Comparison of ENCODE assay signal across 17 mouse cellular contexts in genomic region chr16:13921781-13922180, GRCm38 (mm10). TPM values are rescaled to one million over a fixed set of nuclear protein-coding genes. Genes with fewer than 3 reads are reported as not detected.
DNase-seq lines count a peak whose midpoint lies in the region; ATAC-seq and TF ChIP-seq lines count a peak whose summit lies in the region.
"Had no signal": no experiment of that assay in that cellular context is flagged by ENCODE, and none has a peak within 500 bp of the region (broad histone marks: within the 10 kb centered on the region; RNA-seq: fewer than 3 reads in every experiment).

No protein-coding gene starts in this region.

- H3K27ac ChIP-seq in kidney, adult 2 months (ENCODE audit: insufficient read depth, low read depth, low read length) = peak overlapping the region; percentile 87
- H3K27ac ChIP-seq in hindbrain, embryonic 16.5 days (ENCODE audit: low read depth, low read length) = no peak overlapping the region
- H3K27ac ChIP-seq: embryonic facial prominence, embryonic 10.5 days; embryonic facial prominence, embryonic 12.5 days; forebrain, embryonic 13.5 days; forebrain, embryonic 15.5 days had no signal

- H3K9me3 ChIP-seq in hindbrain, embryonic 16.5 days (ENCODE audit: control insufficient read depth, low read length) = peaks cover 2% of the 10 kb centered on the region; the same call in 1 of the 2 replicates
- H3K9me3 ChIP-seq: embryonic facial prominence, embryonic 10.5 days; forebrain, embryonic 13.5 days; forebrain, embryonic 15.5 days had no signal

- no peak for ATAC-seq in hindbrain, embryonic 16.5 days
- ATAC-seq: forebrain, embryonic 13.5 days; forebrain, embryonic 15.5 days; forebrain, postnatal 0 days had no signal

- H3K9ac ChIP-seq in hindbrain, embryonic 16.5 days (ENCODE audit: low read depth, low read length) = no peak overlapping the region
- H3K9ac ChIP-seq: embryonic facial prominence, embryonic 12.5 days; forebrain, embryonic 13.5 days; forebrain, embryonic 15.5 days; forebrain, postnatal 0 days had no signal

- H3K27me3 ChIP-seq in kidney, adult 2 months (replicated peaks; ENCODE audit: control insufficient read depth, insufficient read depth, low read length) = no peaks in the 10 kb centered on the region
- H3K27me3 ChIP-seq in hindbrain, embryonic 16.5 days (replicated peaks; ENCODE audit: control insufficient read depth, insufficient read depth, low read length) = no peaks in the 10 kb centered on the region
- H3K27me3 ChIP-seq: embryonic facial prominence, embryonic 12.5 days; forebrain, embryonic 13.5 days; forebrain, embryonic 15.5 days had no signal

- 0 out of 2 replicates have a peak, but pooled peaks cover 5% of the 10 kb centered on the region for H3K4me1 ChIP-seq in kidney, adult 2 months (ENCODE audit: control insufficient read depth, insufficient read depth, low read length)
- no peaks in the 10 kb centered on the region for H3K4me1 ChIP-seq in hindbrain, embryonic 16.5 days (ENCODE audit: control insufficient read depth, insufficient read depth, low read depth, low read length)
- H3K4me1 ChIP-seq: embryonic facial prominence, embryonic 10.5 days; embryonic facial prominence, embryonic 12.5 days; forebrain, embryonic 13.5 days; forebrain, embryonic 15.5 days had no signal

- H3K4me2 ChIP-seq in hindbrain, embryonic 16.5 days (ENCODE audit: low read length) = no peak overlapping the region
- H3K4me2 ChIP-seq: embryonic facial prominence, embryonic 12.5 days; forebrain, embryonic 13.5 days; forebrain, embryonic 15.5 days had no signal

- H3K4me3 ChIP-seq in kidney, adult 2 months (ENCODE audit: insufficient read depth, low read depth, low read length) = no peak overlapping the region
- no peak overlapping the region for H3K4me3 ChIP-seq in hindbrain, embryonic 16.5 days (ENCODE audit: low read length)
- H3K4me3 ChIP-seq: embryonic facial prominence, embryonic 10.5 days; embryonic facial prominence, embryonic 12.5 days; forebrain, embryonic 13.5 days; forebrain, embryonic 15.5 days had no signal

- no peak for DNase-seq in kidney, adult 2 months
- no peak for DNase-seq in kidney, postnatal 14 days
- DNase-seq in ES-CJ7 (ENCODE audit: low read depth, low spot score) (peak; percentile 35), ZHBTc4 (ENCODE audit: low read depth, low spot score) (peak; percentile 63)
- no peak for DNase-seq in urinary bladder, adult 18-20 months (ENCODE audit: low spot score in 2 of 2)
- DNase-seq in layer of hippocampus, postnatal 14 days (ENCODE audit: low spot score in 2 of 2) = no peak
- DNase-seq: cerebellum, adult 11-12 months; cerebellum, adult 2 months; cerebellum, adult 9-10 months; cerebellum, postnatal 10 days; cerebellum, postnatal 25 days; forebrain, postnatal 0 days had no signal

- no peaks in the 10 kb centered on the region for H3K36me3 ChIP-seq in kidney, adult 2 months (ENCODE audit: control insufficient read depth, insufficient read depth, low read length)
- no peaks in the 10 kb centered on the region for H3K36me3 ChIP-seq in hindbrain, embryonic 16.5 days (ENCODE audit: control insufficient read depth, insufficient read depth, low read length)
- H3K36me3 ChIP-seq: embryonic facial prominence, embryonic 12.5 days; forebrain, embryonic 15.5 days had no signal

- WGBS in kidney, adult 2 months = 97% methylated on average over 7 of the region's 7 CpGs
- WGBS in hindbrain, embryonic 16.5 days = 96% methylated on average over 7 of the region's 7 CpGs

- no peak for TF ChIP-seq CTCF in kidney, adult 2 months (conservative IDR thresholded peaks at IDR 0.05; ENCODE audit: insufficient read depth, insufficient read length, low read depth, low read length)

- TF ChIP-seq POLR2A in kidney, adult 2 months (IDR thresholded peaks at IDR 0.05; ENCODE audit: low read depth, low read length) = no peak

RNA-seq across cellular contexts. Expression of gene Mpv17l, which starts 18.8 kb away (rescaled TPM):
- polyA plus RNA-seq in kidney, adult 2 months (2012; rRNA removed) = 363 and 893 TPM in 2 replicates
- 39.3 and 46.2 TPM in 2 replicates for polyA plus RNA-seq in hindbrain, embryonic 16.5 days (2015; fragmentation: Nextera tagmentation; extraction: Ambion mirVana)
- total RNA-seq in layer of hippocampus, postnatal 14 days (2021) = 10 to 100 TPM; 75.7 to 78.4 TPM

RNA-seq across cellular contexts. Expression of gene Pdxdc1, which starts 18.9 kb away (rescaled TPM):
- polyA plus RNA-seq in kidney, adult 2 months (2012; rRNA removed) = 77.3 and 85.4 TPM in 2 replicates
- 74.1 and 77.1 TPM in 2 replicates for polyA plus RNA-seq in hindbrain, embryonic 16.5 days (2015; fragmentation: Nextera tagmentation; extraction: Ambion mirVana)
- 10 to 100 TPM; 70.4 to 78.1 TPM for total RNA-seq in layer of hippocampus, postnatal 14 days (2021)

Comparison
In these comparisons a context has a peak if more than half of its experiments do, and no peak if none do; other contexts are left out.
1. DNase-seq: peak in ES-CJ7 (single experiment) and ZHBTc4 (single experiment); none in kidney, adult 2 months (single experiment), kidney, postnatal 14 days (single experiment), urinary bladder, adult 18-20 months (0 of 2) and layer of hippocampus, postnatal 14 days (0 of 2).